Mouse (Mus musculus) embryonic fibroblast, embryonic 13.5 days (primary cell): Measurements from ENCODE around the gene Anxa2.

Experiments
- CTCF ChIP-seq: IDR thresholded peaks from 2 replicates; pipeline ENCODE4 v1.5.1; 2011; ENCODE audit warnings: mild to moderate bottlenecking, control low read depth, low read length, moderate library complexity, borderline replicate concordance; ENCODE audit not compliant: insufficient read depth
- POLR2A ChIP-seq: IDR thresholded peaks from 2 replicates; pipeline ENCODE4 v1.6.1; 2011; ENCODE audit warnings: low read depth, mild to moderate bottlenecking, control low read depth, low read length, moderate library complexity

DNA sequence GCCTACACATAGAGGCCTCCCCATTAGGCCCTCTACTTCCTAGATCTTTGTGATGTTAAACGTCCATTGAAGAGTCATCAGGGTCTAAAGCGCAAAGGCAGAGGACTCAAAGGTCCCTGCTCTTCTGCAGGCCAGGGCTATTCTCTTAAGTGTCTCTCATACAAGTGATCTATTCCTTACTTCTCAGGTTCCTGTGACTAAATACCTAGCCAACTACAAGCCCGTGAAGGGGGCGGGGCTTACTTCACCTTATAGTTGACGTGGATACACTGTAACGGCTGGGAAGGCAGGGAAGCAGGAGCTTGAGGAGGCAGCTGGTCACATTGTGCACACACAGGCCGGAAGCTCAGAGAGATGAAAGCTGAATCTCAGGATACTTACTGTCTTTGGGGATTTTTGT is 6.5 kb downstream of the Anxa2 start:
- TF ChIP-seq POLR2A (no peak), CTCF (no peak)
